Mouse (Mus musculus): ENCODE measurements around the gene Ppfia3. TPM values are rescaled to one million over a fixed set of nuclear protein-coding genes. Genes with fewer than 3 reads are reported as not detected.

Ppfia3 gene
- polyA plus RNA-seq, 1 experiment from 2014 or later = 5.5 TPM

DNA sequence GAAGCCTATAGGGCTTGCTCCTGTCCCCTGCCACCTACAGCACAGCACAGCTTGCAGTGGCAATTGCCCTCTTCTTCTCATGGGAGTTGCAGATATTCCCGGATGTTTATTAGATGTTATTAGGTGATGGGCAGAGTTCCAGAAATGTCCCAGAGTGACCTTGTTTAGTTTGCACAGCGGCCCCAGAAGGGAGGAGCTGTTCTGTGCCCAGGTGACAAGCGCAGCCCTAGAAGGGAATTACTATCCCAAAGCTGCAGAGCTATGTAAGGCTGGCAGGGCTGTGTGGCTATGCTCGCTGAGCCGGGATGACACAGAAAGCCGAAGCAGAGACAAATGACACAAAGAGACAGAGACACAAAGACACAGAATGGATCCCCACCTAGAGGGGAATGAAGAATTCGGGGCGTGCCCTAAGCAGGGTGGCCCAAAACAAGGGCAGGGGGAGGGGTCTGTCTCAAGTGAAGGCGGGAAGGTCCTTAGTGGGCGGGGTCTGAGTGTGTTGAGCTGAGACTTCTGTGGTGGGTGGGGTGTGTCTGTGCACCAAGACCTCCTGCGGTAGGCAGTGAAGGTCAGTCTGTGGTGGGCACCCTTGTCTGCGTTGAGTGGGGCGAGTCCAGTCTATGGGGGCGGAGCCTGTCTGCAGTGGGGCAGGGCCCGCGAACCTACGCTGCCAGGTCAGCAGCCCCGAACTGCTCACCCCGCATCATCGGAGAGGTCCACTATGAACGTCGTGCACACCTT is 34.0 kb downstream of the Ppfia3 start:
- 2% methylated on average over 22 of the region's 22 CpGs for whole genome bisulfite sequencing

DNA sequence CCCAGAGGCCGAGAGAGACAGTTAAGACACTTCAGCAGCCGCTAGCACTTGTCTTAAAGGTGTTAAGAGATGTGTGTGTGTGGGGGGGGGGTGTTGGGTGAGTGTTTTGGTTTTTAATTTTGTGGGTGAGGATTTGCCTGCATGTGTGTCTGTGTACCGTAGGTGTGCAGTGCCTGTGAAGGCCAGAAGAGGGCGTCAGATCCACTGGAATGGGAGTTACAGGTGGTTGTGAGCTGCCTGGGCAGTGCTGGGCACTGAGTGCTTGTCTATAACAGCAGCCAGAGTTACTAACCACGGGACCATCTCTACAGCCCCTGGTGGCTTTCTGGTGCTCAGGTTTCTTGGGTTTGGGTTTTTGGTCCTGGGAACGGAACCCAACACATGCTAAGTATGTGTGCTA is 35.3 kb downstream of the Ppfia3 start:
- Histone ChIP-seq H3K36me3 (ENCODE audit: control insufficient read depth, insufficient read depth, low read length) (peaks cover under 1% of the 10 kb centered on the region; the same call in 1 of the 2 replicates), H3K9me3 (replicated peaks; ENCODE audit: control insufficient read depth, low read length) (no peaks in the 10 kb centered on the region), H3K4me2 (ENCODE audit: low read depth, low read length) (no peak overlapping the region), H3K27me3 (ENCODE audit: control insufficient read depth, insufficient read depth, low read length) (no peaks in the 10 kb centered on the region), H3K27ac (ENCODE audit: low read length) (no peak overlapping the region), H3K4me1 (ENCODE audit: control insufficient read depth, insufficient read depth, low read length) (peaks cover 23% of the 10 kb centered on the region), H3K4me3 (replicated peaks; ENCODE audit: low read length) (no peak overlapping the region), H3K9ac (ENCODE audit: low read length) (no peak overlapping the region)
- WGBS = 75% methylated on average over 6 of the region's 6 CpGs
- no peak for ATAC-seq (ENCODE audit: insufficient read depth, low FRiP score)

More for the DNA sequence above, 34.0 kb downstream of the Ppfia3 start:
- Histone ChIP-seq H3K9ac (ENCODE audit: low read length) (peak overlapping the region; percentile 83), H3K4me2 (ENCODE audit: low read depth, low read length) (peak overlapping the region; percentile 61), H3K27me3 (ENCODE audit: control insufficient read depth, insufficient read depth, low read length) (no peaks in the 10 kb centered on the region), H3K27ac (ENCODE audit: low read length) (peak overlapping the region; percentile 96), H3K36me3 (ENCODE audit: control insufficient read depth, insufficient read depth, low read length) (no peaks in the 10 kb centered on the region), H3K9me3 (replicated peaks; ENCODE audit: control insufficient read depth, low read length) (no peaks in the 10 kb centered on the region), H3K4me1 (ENCODE audit: control insufficient read depth, insufficient read depth, low read length) (peaks cover 29% of the 10 kb centered on the region), H3K4me3 (replicated peaks; ENCODE audit: low read length) (peak overlapping the region; percentile 77)
- ATAC-seq (ENCODE audit: insufficient read depth, low FRiP score) = peak; percentile 67

DNA sequence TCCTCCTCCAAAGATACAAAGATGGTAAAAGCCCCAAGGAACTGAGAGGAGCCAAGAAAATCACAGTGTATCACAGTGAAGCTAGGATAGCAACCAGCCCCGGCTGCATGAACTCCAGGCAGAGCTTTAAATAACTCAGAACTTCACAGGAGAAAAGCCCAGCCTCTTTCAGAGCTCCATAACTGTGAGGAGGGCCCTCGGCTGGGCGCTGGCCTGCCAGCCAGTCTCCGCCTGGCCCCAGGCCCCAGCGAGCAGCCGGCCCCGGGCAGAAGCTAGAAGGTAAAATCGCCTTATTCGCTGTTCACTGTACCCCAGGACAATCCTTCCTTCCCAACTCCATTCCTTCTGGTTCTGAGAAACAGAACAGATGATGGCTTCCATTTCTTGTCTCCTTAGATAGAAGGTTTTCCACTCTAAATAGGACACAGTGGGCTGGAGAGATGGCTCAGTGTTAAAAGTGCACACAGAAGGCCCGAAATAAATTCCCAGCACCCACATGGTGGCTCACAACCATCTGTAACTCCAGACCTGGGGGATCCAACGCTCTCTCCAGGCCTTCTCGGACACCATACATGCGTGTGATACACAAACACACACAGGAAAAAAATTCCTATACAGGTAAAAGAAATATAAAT is 37.9 kb downstream of the Ppfia3 start:
- WGBS = 79% methylated on average over 13 of the region's 13 CpGs
- no peak for ATAC-seq (ENCODE audit: insufficient read depth, low FRiP score)
- H3K9me3 ChIP-seq (replicated peaks; ENCODE audit: control insufficient read depth, low read length) = no peaks in the 10 kb centered on the region; the same call in 1 of the 2 replicates
- peaks cover 13% of the 10 kb centered on the region for H3K36me3 ChIP-seq (ENCODE audit: control insufficient read depth, insufficient read depth, low read length)
- H3K27ac ChIP-seq (ENCODE audit: low read length) = no peak overlapping the region
- no peaks in the 10 kb centered on the region for H3K27me3 ChIP-seq (ENCODE audit: control insufficient read depth, insufficient read depth, low read length)
- no peak overlapping the region for H3K4me3 ChIP-seq (replicated peaks; ENCODE audit: low read length)
- no peak overlapping the region; the same call in 1 of the 2 replicates for H3K9ac ChIP-seq (ENCODE audit: low read length)
- H3K4me2 ChIP-seq (ENCODE audit: low read depth, low read length) = no peak overlapping the region
- peaks cover 8% of the 10 kb centered on the region; the same call in 1 of the 2 replicates for H3K4me1 ChIP-seq (ENCODE audit: control insufficient read depth, insufficient read depth, low read length)

DNA sequence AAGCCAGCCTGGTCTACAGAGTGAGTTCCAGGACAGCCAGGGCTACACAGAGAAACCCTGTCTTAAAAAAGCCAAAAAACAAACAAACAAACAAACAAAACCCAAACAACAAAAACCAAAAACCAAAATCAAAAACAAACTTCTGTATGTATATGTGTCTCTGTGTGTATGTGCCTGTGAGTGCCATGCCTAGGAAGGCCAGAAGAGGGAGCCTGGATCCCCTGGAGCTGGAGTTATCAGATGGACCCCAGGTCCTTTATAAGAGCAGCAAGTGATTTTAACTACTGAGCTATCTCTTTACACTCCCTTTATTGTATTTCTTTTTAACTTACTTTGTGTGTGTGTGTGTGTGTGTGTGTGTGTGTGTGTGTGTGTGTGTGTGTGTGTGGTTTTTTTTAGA is 41.0 kb downstream of the Ppfia3 start:
- H3K4me3 ChIP-seq (replicated peaks; ENCODE audit: low read length) = no peak overlapping the region
- H3K4me1 ChIP-seq (ENCODE audit: control insufficient read depth, insufficient read depth, low read length) = no peaks in the 10 kb centered on the region
- H3K27me3 ChIP-seq (ENCODE audit: control insufficient read depth, insufficient read depth, low read length) = no peaks in the 10 kb centered on the region
- H3K4me2 ChIP-seq (ENCODE audit: low read depth, low read length) = no peak overlapping the region
- H3K27ac ChIP-seq (ENCODE audit: low read length) = no peak overlapping the region
- no peaks in the 10 kb centered on the region; the same call in 1 of the 2 replicates for H3K9me3 ChIP-seq (replicated peaks; ENCODE audit: control insufficient read depth, low read length)
- peaks cover 27% of the 10 kb centered on the region for H3K36me3 ChIP-seq (ENCODE audit: control insufficient read depth, insufficient read depth, low read length)
- ATAC-seq (ENCODE audit: insufficient read depth, low FRiP score) = no peak
- H3K9ac ChIP-seq (ENCODE audit: low read length) = no peak overlapping the region

DNA sequence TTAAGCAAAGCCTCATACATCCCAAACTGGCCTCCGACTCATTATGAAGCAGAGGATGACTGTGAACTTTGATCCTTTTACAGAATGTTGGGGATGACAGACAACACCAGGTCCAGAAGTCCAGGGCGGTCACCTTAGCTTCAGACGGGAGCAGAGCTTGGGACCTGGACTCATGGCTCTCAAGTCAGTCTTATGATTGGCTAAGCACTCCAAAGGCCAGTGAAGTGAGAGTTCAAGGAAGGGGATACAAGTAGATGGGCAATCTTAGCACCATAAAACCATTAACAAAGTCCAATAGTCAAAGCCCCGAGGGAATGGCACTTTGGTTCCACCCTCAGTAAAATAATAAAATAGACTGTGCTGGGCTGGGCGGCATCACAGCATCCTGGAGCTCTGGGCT is 43.8 kb downstream of the Ppfia3 start:
- no peaks in the 10 kb centered on the region for H3K27me3 ChIP-seq (ENCODE audit: control insufficient read depth, insufficient read depth, low read length)
- H3K4me2 ChIP-seq (ENCODE audit: low read depth, low read length) = no peak overlapping the region
- no peak overlapping the region for H3K9ac ChIP-seq (ENCODE audit: low read length)
- ATAC-seq (ENCODE audit: insufficient read depth, low FRiP score) = peak; percentile 59; the same call in 1 of the 2 replicates
- no peak overlapping the region for H3K27ac ChIP-seq (ENCODE audit: low read length)
- H3K9me3 ChIP-seq (replicated peaks; ENCODE audit: control insufficient read depth, low read length) = no peaks in the 10 kb centered on the region; the same call in 1 of the 2 replicates
- H3K4me1 ChIP-seq (ENCODE audit: control insufficient read depth, insufficient read depth, low read length) = no peaks in the 10 kb centered on the region
- peaks cover 27% of the 10 kb centered on the region for H3K36me3 ChIP-seq (ENCODE audit: control insufficient read depth, insufficient read depth, low read length)
- WGBS = 82% methylated on average over 5 of the region's 5 CpGs
- H3K4me3 ChIP-seq (replicated peaks; ENCODE audit: low read length) = no peak overlapping the region

DNA sequence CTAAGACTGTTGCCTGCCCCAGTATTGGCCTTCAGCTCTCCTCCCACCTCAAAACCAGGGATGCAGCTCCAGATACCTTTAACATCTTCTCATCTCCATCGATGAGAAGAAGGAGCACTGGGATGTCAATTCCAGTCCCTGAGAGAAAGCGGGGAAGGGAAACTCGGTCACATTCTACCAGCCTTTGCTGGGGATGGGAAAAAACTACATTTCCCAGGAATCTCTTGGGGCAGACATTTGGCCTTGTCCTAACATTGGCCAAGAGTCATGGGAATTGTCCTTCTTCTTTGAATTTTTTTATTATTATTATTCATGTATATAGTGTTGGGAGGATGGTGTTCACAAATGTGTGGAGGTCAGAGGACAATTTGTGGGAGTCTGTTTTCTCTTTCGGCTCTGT is 44.6 kb downstream of the Ppfia3 start:
- peaks cover 31% of the 10 kb centered on the region for H3K36me3 ChIP-seq (ENCODE audit: control insufficient read depth, insufficient read depth, low read length)
- no peak overlapping the region for H3K9ac ChIP-seq (ENCODE audit: low read length)
- WGBS = 86% methylated on average over 4 of the region's 4 CpGs
- H3K4me3 ChIP-seq (replicated peaks; ENCODE audit: low read length) = no peak overlapping the region
- H3K4me1 ChIP-seq (ENCODE audit: control insufficient read depth, insufficient read depth, low read length) = no peaks in the 10 kb centered on the region
- H3K27ac ChIP-seq (ENCODE audit: low read length) = no peak overlapping the region
- H3K9me3 ChIP-seq (replicated peaks; ENCODE audit: control insufficient read depth, low read length) = no peaks in the 10 kb centered on the region; the same call in 1 of the 2 replicates
- no peak overlapping the region for H3K4me2 ChIP-seq (ENCODE audit: low read depth, low read length)
- no peak for ATAC-seq (ENCODE audit: insufficient read depth, low FRiP score)
- H3K27me3 ChIP-seq (ENCODE audit: control insufficient read depth, insufficient read depth, low read length) = no peaks in the 10 kb centered on the region

DNA sequence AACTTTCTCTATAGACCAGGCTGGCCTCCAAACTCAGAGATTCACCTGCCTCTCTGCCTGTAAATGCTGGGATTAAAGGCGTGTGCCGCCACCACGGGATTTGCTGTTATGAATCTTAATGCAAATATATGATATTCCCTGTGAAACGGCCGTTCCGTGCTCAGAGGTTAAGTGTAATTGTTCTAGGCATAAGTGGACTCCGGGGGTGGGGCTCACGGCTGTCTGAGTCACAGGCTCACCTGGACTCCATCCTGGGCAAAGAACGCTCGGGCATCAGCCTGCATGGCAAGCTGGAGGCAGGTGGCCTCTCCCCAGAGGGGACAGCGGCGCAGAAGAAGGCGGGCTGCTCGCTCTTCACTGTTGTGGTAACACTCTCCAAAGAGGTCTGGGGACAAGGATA is 50.3 kb downstream of the Ppfia3 start:
- no peak for ATAC-seq (ENCODE audit: insufficient read depth, low FRiP score)
- 78% methylated on average over 14 of the region's 14 CpGs for WGBS
- no peak overlapping the region for H3K4me2 ChIP-seq (ENCODE audit: low read depth, low read length)
- H3K36me3 ChIP-seq (ENCODE audit: control insufficient read depth, insufficient read depth, low read length) = 0 out of 2 replicates have a peak, but pooled peaks cover 5% of the 10 kb centered on the region
- H3K27me3 ChIP-seq (ENCODE audit: control insufficient read depth, insufficient read depth, low read length) = no peaks in the 10 kb centered on the region
- no peaks in the 10 kb centered on the region for H3K9me3 ChIP-seq (replicated peaks; ENCODE audit: control insufficient read depth, low read length)
- H3K4me1 ChIP-seq (ENCODE audit: control insufficient read depth, insufficient read depth, low read length) = peaks cover 13% of the 10 kb centered on the region; the same call in 1 of the 2 replicates
- no peak overlapping the region for H3K9ac ChIP-seq (ENCODE audit: low read length)
- no peak overlapping the region for H3K4me3 ChIP-seq (replicated peaks; ENCODE audit: low read length)
- no peak overlapping the region for H3K27ac ChIP-seq (ENCODE audit: low read length)

DNA sequence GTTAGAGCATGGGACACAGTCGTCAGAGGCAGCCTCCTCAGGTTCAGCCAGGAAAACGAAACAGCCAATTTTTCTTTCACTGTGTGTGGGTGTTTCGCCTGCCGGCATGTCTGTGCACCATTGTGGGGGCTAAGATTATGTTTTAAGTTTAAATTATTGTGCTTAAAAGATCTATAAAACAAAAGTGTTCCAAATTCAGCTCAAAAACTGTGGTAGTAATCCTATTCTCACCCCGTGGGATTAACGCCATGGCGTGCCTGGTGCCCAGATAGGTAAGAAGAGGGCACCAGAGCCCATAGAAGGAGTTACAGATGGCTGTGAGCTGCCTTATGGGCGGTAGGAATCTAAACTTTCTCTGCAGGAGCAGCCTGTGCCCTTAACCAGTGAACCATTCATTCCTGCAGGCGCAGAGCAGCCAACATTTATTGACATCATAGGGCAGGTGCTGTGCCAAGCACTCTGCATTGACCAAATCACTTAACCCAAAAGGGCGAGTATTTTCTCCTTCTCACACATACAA is 51.6 kb downstream of the Ppfia3 start:
- H3K27me3 ChIP-seq (ENCODE audit: control insufficient read depth, insufficient read depth, low read length) = no peaks in the 10 kb centered on the region
- WGBS = 86% methylated on average over 10 of the region's 10 CpGs
- 0 out of 2 replicates have a peak, but pooled peaks cover 5% of the 10 kb centered on the region for H3K36me3 ChIP-seq (ENCODE audit: control insufficient read depth, insufficient read depth, low read length)
- no peaks in the 10 kb centered on the region for H3K9me3 ChIP-seq (replicated peaks; ENCODE audit: control insufficient read depth, low read length)
- no peak for ATAC-seq (ENCODE audit: insufficient read depth, low FRiP score)
- H3K4me1 ChIP-seq (ENCODE audit: control insufficient read depth, insufficient read depth, low read length) = peaks cover 13% of the 10 kb centered on the region; the same call in 1 of the 2 replicates
- no peak overlapping the region for H3K4me3 ChIP-seq (replicated peaks; ENCODE audit: low read length)
- no peak overlapping the region for H3K27ac ChIP-seq (ENCODE audit: low read length)
- no peak overlapping the region for H3K9ac ChIP-seq (ENCODE audit: low read length)
- H3K4me2 ChIP-seq (ENCODE audit: low read depth, low read length) = no peak overlapping the region

DNA sequence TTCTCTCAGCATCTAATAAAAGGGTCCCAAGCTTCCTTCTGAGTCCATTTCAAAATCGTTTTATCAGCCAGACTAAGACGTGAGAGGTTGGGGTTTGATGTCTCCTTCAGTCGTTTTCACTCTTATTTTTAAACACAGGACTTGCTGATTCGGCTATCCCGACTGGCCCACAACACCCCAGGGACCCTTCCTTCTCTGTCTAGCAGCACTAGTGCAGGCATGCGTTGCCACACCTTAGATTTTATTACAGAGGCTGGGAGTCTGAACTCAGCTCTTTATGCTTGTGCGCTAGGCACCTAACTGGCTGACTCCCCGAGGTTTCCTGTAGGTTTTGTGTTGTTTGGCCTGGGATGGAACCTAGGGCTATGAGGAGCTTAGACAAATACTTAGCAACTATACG is 53.3 kb downstream of the Ppfia3 start:
- Histone ChIP-seq H3K4me2 (ENCODE audit: low read depth, low read length) (no peak overlapping the region), H3K36me3 (ENCODE audit: control insufficient read depth, insufficient read depth, low read length) (0 out of 2 replicates have a peak, but pooled peaks cover 5% of the 10 kb centered on the region), H3K9ac (ENCODE audit: low read length) (0 out of 2 replicates have a peak overlapping the region, but pooled peaks have one; percentile 2), H3K27ac (ENCODE audit: low read length) (peak overlapping the region; percentile 63), H3K4me3 (replicated peaks; ENCODE audit: low read length) (no peak overlapping the region), H3K9me3 (replicated peaks; ENCODE audit: control insufficient read depth, low read length) (no peaks in the 10 kb centered on the region), H3K4me1 (ENCODE audit: control insufficient read depth, insufficient read depth, low read length) (peaks cover 13% of the 10 kb centered on the region), H3K27me3 (ENCODE audit: control insufficient read depth, insufficient read depth, low read length) (no peaks in the 10 kb centered on the region)
- 36% methylated on average over 9 of the region's 9 CpGs for WGBS
- no peak for ATAC-seq (ENCODE audit: insufficient read depth, low FRiP score)
